Mouse (Mus musculus) gastrocnemius, postnatal 4 days (tissue): ENCODE data around the gene Cep295nl. TPM values are rescaled to one million over a fixed set of nuclear protein-coding genes. Genes with fewer than 3 reads are reported as not detected.
A peak's percentile ranks its signal among the peaks of the same experiment; 100 is the strongest.
"Not testable (repeated sequence)": the region's sequence is repeated elsewhere in the genome, so short reads cannot be mapped to it uniquely, and the experiment has no call there.

Experiments used
- DNase-seq, 2 experiments: peaks; one replicate each; pipeline ENCODE4 v3.0.0; 2021 to 2022; ENCODE audit warnings: low spot score in 2 of 2, mixed read lengths in 2 of 2
- total RNA-seq, 2 experiments: library from RNA; stranded (reverse); gene quantifications; 2 replicates each; pipeline ENCODE4 v1.2.3; 2021

The Cep295nl gene
- total RNA-seq, 2 experiments from 2014 or later = 3.2 to 4.3 TPM

DNA sequence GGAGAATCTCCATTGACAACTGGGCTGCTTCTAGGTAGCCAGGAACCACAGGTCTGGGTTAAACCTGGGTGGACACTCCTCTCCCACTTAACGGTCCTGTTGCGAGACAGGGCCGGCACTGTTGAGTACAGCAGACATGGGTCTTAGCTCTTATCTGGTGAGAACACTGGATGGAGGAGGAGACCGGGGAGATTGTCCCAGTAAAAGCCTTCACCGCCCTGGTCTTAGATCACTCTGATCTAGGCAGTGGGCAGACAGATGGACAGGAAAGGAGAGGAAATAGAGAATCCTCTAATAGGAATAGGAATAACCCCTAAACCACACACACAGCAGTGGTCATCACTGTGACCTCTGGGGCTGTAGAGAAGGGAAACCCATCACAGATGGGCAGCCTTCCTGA lies 18.3 kb downstream of the Cep295nl start:
- no peak for DNase-seq

DNA sequence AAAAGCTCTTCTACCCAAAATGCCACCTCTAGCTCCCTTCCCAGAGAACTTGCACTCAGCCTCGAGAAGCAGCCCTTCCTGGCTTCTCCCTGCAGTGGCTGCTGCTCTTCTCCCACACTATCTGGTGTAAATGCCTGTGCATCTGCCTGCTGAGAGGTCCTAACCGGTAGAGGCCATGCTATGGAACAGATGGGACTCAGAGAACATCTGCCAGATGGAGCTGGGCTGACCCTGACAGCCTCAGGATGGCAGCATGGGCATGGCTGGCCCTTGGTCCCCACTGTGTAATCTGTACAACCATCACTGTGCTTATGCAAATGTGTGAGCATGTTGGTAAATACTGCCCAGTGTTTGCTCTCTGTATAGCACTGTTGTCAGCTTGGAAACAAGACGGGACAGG lies 19.7 kb downstream of the Cep295nl start:
- no peak for DNase-seq

DNA sequence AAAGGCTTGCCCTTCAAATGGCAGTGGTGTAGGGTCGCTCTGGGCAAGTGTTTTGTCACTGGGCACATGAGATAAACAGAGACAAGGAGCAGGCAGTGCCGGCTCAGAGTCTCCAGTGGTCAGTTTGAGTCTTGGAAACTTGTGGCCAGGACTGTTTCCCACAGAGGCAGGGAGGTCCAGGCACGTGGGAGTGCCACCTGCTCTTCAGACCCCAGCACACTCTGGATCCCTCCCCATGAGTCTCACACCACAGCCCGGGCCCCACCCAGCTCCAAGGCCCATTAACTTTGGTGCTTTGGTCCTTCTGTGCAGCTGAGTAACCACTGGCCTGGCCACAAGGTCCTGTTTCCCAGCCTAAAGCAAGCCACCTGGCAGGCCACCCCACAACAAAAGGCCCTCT lies 20.3 kb downstream of the Cep295nl start:
- DNase-seq = peak in 1 of 2 experiments; percentile 7

DNA sequence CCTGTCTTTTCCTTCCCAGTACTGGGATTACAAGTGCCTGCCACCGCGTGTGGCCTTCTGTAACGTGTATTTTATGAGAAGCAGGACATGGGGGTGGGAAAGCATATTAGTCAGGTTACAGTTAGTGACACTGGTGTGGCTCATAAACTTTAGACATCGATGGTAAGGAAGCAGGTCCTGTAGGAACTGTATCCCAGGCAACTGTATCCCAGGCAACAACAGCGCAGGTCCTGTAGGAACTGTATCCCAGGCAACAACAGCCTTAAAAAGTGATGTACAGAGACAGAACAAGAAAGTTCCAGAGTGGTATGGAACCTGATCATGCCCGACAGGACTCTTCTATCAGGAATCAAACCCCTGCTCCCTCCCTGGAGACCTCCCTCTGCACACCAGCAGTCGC lies 20.8 kb downstream of the Cep295nl start:
- DNase-seq = no peak

DNA sequence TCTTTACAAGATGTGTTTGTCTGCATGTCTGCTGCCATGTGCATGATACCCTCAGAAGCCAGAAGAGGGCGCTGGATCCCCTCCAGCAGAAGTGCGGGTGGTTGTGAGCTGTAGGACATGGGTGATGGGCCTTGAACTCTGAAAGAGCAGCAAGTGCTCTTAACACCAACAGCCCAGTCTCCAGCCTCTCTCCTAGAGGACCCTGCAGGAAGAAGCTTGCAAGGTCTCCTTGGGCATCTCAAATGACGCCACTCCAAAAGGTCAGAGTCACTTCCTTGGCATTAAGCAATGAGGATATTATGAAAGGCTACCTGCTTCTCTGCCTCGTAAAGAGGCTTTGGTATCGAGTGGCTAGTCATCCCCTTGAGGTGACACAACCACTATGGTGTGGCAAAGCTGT lies 23.6 kb downstream of the Cep295nl start:
- peak in 1 of 2 experiments; percentile 59 for DNase-seq

DNA sequence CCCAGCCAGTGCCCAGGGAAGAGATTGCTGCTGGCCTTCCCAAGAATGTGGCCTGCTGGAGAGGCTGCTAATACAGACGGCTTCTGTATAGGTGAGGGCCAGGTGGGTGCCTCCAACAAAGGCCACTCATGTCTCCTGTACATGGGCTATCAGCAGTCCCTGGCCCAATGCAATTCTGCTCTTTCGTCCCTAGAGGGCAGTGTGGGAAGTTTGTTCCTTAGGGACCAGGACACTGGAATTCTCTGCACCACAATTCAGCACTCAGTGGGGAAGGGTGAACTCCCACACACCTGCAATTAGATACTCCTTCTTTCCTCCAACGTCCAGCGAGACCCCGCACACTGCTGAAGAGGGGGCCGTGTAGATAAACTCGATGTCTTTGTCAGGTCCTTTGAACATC lies 25.2 kb downstream of the Cep295nl start:
- DNase-seq = no peak

DNA sequence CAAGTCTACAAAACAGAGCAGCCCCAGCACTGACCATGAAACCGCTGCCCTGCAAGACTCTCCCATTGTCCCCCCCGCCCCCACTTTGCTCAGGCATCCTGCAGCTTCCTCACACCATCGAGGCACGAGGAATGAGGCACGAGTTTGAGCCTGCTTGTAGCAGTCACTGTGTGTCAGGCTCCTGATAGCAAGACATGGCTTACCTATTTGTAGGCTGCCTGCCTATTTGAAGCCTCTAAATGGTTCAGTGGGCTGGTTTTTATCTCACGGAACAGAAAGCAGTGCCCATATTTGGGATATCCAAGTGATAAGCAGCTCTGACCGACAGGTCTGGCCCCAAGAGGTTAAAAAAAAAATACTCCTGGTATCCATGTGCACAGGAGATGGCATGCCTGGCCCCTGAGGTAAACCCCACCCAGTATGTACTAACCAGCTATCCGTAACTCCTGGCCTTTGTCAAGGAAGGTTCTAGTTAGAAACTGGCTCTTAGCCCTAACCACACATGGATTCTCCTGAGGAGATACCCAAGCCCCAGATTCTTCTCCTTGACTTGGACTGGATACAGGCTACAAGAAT lies 26.0 kb downstream of the Cep295nl start:
- DNase-seq = no peak

DNA sequence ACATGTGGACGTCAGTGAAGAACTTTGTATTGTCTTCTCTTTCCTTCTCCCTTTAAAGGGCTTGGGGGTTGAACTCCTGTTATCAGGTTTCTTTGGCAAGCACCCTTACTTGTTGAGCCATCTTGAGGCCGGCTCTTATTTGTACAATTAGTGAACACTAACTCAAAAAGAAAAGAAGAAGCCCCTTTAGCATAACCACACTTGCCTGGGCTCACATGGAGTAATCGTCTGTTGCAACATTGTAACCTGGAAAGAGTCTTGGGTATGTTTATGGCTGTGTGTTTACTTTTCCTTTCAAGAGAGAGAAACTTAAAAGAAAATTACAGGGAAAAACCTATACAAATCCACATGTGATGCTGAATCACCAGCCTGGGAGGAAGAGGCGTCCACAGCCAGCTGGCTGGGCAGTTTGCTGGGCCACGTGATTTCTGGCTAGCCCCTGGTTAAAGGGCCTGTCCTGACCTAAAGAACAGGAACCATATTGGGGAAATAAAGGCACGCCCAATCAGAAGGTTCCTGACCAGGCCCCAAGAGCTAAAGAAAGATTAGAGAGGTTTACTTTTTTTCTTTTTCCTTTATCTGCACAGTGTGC lies 30.1 kb downstream of the Cep295nl start:
- DNase-seq = no peak

DNA sequence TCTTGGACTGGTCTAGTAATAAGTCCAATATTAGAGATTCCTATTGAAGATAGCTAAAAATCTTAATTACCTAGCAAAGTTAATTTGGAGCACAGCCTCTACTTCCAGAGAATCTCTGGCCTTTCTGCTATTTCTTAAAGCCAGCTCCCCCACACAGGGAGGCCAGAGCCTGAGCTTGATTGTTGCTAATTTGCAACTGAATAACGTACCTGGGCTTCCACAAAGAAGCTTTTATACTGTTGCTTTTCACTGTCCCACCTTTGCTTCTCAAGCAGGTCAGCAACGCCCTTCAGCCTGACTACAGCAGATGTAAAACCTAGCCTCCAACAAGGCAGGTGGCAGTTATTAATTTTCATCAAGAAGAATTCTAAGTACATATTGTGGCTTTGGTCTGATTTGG lies 34.3 kb downstream of the Cep295nl start:
- not testable (repeated sequence) for DNase-seq

GRCm38 (mm10) chr11:118303959-118304358 lies 38.3 kb downstream of the Cep295nl start:
- DNase-seq = not testable (repeated sequence)

GRCm38 (mm10) chr11:118298810-118299209 lies 43.5 kb downstream of the Cep295nl start:
- DNase-seq = no peak

DNA sequence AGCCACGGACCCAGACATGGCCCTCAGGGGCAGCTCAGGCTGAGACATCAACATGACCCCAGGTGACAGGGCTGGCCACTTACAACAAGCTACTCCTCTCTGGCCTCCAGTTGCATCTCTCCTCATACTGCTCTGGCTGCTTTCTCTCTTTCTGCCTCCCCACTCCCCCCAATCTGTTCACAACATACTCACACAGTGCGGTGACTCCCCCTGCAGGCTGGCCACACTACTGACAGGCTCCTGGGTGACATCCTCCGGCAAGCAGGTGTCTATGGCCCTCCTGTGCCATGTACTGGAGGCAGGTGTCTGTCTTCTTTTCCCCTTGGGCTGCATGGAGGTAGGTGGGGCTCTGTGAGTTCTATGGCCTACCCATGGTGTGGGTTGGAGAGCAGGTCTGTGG lies 44.3 kb downstream of the Cep295nl start:
- DNase-seq = no peak

DNA sequence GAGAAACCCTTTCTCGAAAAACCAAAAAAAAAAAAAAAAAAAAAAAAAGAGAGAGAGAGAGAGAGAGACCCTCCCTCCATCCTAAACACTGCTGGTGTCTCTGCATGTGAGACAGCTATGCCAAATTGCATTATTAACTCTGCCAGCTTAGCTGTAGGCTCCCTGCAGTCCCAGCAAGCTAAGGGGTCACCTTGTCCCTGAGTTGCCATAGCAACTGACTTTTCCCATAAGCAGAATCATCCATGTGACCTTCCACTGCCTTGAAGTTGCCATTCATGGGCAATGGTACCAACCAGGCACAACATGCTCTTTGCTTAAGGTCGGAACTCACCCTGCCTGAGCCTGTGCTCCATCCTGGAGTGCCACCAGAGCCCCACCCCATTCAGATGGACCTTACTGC lies 47.3 kb downstream of the Cep295nl start:
- no peak for DNase-seq

GRCm38 (mm10) chr11:118292671-118293070 lies 49.6 kb downstream of the Cep295nl start:
- no peak for DNase-seq

GRCm38 (mm10) chr11:118289999-118290889 lies 52.1 kb downstream of the Cep295nl start, which contains the start of gene Usp36:
TSS of gene Usp36 (minus strand) at chr11:118290244.
- DNase-seq = peak; percentile 100

DNA sequence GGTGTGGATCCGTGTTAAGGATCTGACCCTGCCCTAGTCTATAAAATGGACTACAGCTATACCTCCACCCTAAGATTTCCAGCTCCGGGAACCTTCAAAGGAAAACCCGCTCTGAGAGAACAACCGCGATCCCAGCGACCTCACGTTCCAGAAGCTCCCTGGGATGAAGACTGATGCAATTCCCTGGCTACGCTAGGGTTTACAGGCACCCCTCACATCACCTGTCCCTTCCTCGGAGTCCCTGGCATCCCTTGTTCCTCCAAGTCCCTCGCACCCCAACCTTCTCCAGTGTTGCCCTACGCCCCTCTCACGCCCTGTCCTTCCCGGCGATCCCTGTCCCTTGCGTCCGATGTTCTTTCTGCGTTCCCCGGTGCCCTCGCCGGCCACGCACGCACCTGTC lies 52.7 kb downstream of the Cep295nl start:
- DNase-seq = no peak

GRCm38 (mm10) chr11:118289037-118289511 lies 53.2 kb downstream of the Cep295nl start:
- no peak for DNase-seq

GRCm38 (mm10) chr11:118287573-118287972 lies 54.7 kb downstream of the Cep295nl start:
- DNase-seq = no peak

DNA sequence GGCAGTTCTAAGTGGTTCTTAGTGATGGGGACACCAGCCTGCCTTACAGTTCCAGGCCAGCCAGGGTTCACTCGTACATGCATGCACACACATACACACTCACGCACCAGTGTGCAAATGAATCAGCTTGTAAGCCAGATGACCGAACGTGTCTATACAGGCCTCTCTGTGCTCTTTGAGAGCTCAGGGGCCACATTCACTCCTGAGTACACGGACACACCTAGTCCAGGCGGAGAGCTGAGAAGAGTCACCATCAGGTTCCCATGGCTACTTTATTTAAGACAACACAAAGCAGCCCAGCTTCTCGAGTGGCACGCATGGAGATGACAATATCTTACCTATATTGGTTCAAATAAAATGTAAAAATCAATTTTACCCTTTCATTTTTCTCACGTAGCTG lies 55.9 kb downstream of the Cep295nl start:
- DNase-seq = no peak

GRCm38 (mm10) chr11:118285791-118286190 lies 56.5 kb downstream of the Cep295nl start:
- DNase-seq = no peak
